Mouse (Mus musculus) liver, postnatal 0 days (tissue): ENCODE data around the gene Cdk9.

Experiments
- CTCF ChIP-seq: sonication (generic); IDR thresholded peaks from 2 replicates; pipeline ENCODE4 v1.5.1; 2016; ENCODE audit warnings: antibody characterized with exemption, low read depth
- EP300 ChIP-seq: IDR thresholded peaks from 2 replicates; pipeline ENCODE4 v1.6.1; 2016; ENCODE audit warnings: antibody characterized with exemption, low read depth, mild to moderate bottlenecking

- TF ChIP-seq CTCF (no peak), EP300 (no peak)
Measured at GRCm38 (mm10) chr2:32740916-32741272, 28.0 kb upstream of the Cdk9 start, which contains the start of gene 6330409D20Rik.
